8 mouse cellular contexts compared by ENCODE assay signal in the genomic region with DNA sequence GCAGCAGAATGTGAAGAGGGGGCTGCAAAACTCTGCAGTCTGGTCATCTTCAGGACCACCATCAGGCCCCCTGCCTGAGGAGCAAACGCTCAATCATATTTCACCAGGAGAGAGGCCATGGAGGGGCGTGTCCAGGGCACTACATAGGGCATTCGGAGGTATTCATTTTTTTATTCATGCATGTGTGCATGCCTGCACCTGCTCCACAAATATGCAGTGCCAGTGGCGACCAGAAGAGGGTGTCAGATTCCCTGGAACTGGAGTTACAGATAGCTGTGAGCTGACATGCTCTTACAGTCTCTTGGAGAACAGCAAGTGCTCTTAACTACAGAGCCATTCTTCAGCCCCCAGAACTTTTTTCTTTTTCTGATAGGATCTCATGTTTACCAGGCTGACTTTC. TPM values are rescaled to one million over a fixed set of nuclear protein-coding genes. Genes with fewer than 3 reads are reported as not detected.
DNase-seq lines count a peak whose midpoint lies in the region; ATAC-seq and TF ChIP-seq lines count a peak whose summit lies in the region.

No protein-coding gene starts in this region.

- no peak overlapping the region for H3K4me2 ChIP-seq in heart, embryonic 14.5 days (ENCODE audit: low read length)
- no peak overlapping the region for H3K4me2 ChIP-seq in embryonic facial prominence, embryonic 14.5 days (ENCODE audit: low read depth, low read length)
- H3K4me2 ChIP-seq in hindbrain, postnatal 0 days (ENCODE audit: low read depth, low read length): no peak overlapping the region
- H3K4me2 ChIP-seq in midbrain, embryonic 14.5 days (ENCODE audit: low read length): no peak overlapping the region

- ATAC-seq in heart, embryonic 14.5 days (ENCODE audit: insufficient number of reproducible peaks, insufficient read depth, low FRiP score, low read depth): 0 out of 2 replicates have a peak, but pooled peaks have one; percentile 35
- ATAC-seq in embryonic facial prominence, embryonic 14.5 days (ENCODE audit: low read depth): no peak
- ATAC-seq in hindbrain, postnatal 0 days: peak; percentile 81
- ATAC-seq in midbrain, embryonic 14.5 days (ENCODE audit: low FRiP score, low TSS enrichment): peak; percentile 62

- H3K27me3 ChIP-seq in heart, embryonic 14.5 days (ENCODE audit: control insufficient read depth, insufficient read depth, low read length): no peaks in the 10 kb centered on the region
- no peaks in the 10 kb centered on the region for H3K27me3 ChIP-seq in embryonic facial prominence, embryonic 14.5 days (replicated peaks; ENCODE audit: control insufficient read depth, insufficient read depth, low read length)
- no peaks in the 10 kb centered on the region for H3K27me3 ChIP-seq in hindbrain, postnatal 0 days (ENCODE audit: insufficient read depth, low read length)
- no peaks in the 10 kb centered on the region for H3K27me3 ChIP-seq in midbrain, embryonic 14.5 days (ENCODE audit: control insufficient read depth, insufficient read depth, low read length)

- no peaks in the 10 kb centered on the region for H3K9me3 ChIP-seq in heart, embryonic 14.5 days (ENCODE audit: control insufficient read depth, low read length)
- no peaks in the 10 kb centered on the region for H3K9me3 ChIP-seq in embryonic facial prominence, embryonic 14.5 days (ENCODE audit: control insufficient read depth, low read length)
- no peaks in the 10 kb centered on the region for H3K9me3 ChIP-seq in hindbrain, postnatal 0 days (ENCODE audit: low read length)
- H3K9me3 ChIP-seq in midbrain, embryonic 14.5 days (ENCODE audit: control insufficient read depth, low read length): peaks cover 3% of the 10 kb centered on the region; the same call in 1 of the 2 replicates

- no peak overlapping the region for H3K4me3 ChIP-seq in heart, embryonic 14.5 days (ENCODE audit: control insufficient read depth in 1 of 2, insufficient read depth in 1 of 2, low read depth in 1 of 2, low read length in 2 of 2)
- no peak overlapping the region for H3K4me3 ChIP-seq in embryonic facial prominence, embryonic 14.5 days (ENCODE audit: low read depth, low read length)
- no peak overlapping the region for H3K4me3 ChIP-seq in hindbrain, postnatal 0 days (ENCODE audit: low read length)
- no peak overlapping the region for H3K4me3 ChIP-seq in midbrain, embryonic 14.5 days (replicated peaks; ENCODE audit: low read depth, low read length)

- intact Hi-C loops in left cerebral cortex, postnatal 36 days (cut with DNase I): no loop called here

- H3K9ac ChIP-seq in heart, embryonic 14.5 days (ENCODE audit: low read length): no peak overlapping the region
- H3K9ac ChIP-seq in embryonic facial prominence, embryonic 14.5 days (ENCODE audit: low read depth, low read length): no peak overlapping the region
- no peak overlapping the region for H3K9ac ChIP-seq in hindbrain, postnatal 0 days (replicated peaks; ENCODE audit: low read length)
- no peak overlapping the region for H3K9ac ChIP-seq in midbrain, embryonic 14.5 days (replicated peaks; ENCODE audit: low read length)

- WGBS in heart, embryonic 14.5 days: 35% methylated on average over 4 of the region's 4 CpGs
- WGBS in embryonic facial prominence, embryonic 14.5 days: 33% methylated on average over 4 of the region's 4 CpGs
- WGBS in hindbrain, postnatal 0 days: 22% methylated on average over 4 of the region's 4 CpGs
- 33% methylated on average over 4 of the region's 4 CpGs for WGBS in midbrain, embryonic 14.5 days

- H3K27ac ChIP-seq in heart, embryonic 14.5 days (replicated peaks in 1 of 2; ENCODE audit: control insufficient read depth in 1 of 2, insufficient read depth in 1 of 2, low read depth in 2 of 2, low read length in 2 of 2): no peak overlapping the region
- H3K27ac ChIP-seq in embryonic facial prominence, embryonic 14.5 days (replicated peaks; ENCODE audit: low read depth, low read length): no peak overlapping the region
- no peak overlapping the region for H3K27ac ChIP-seq in hindbrain, postnatal 0 days
- no peak overlapping the region for H3K27ac ChIP-seq in midbrain, embryonic 14.5 days (replicated peaks; ENCODE audit: low read depth, low read length)

- peak; percentile 80 for TF ChIP-seq CTCF in hindbrain, postnatal 0 days (IDR thresholded peaks at IDR 0.05; ENCODE audit: low read depth)

- H3K36me3 ChIP-seq in heart, embryonic 14.5 days (ENCODE audit: control insufficient read depth, insufficient read depth, low read length): no peaks in the 10 kb centered on the region
- H3K36me3 ChIP-seq in embryonic facial prominence, embryonic 14.5 days (ENCODE audit: control insufficient read depth, insufficient read depth, low read length): no peaks in the 10 kb centered on the region
- no peaks in the 10 kb centered on the region for H3K36me3 ChIP-seq in hindbrain, postnatal 0 days (ENCODE audit: insufficient read depth, low read length)
- no peaks in the 10 kb centered on the region for H3K36me3 ChIP-seq in midbrain, embryonic 14.5 days (ENCODE audit: control insufficient read depth, insufficient read depth, low read length)

- DNase-seq in heart, adult 9 months (ENCODE audit: low spot score in 2 of 2): no peak
- peak; percentile 72 for DNase-seq in adrenal gland, postnatal 10 days
- peak; percentile 47 for DNase-seq in embryonic facial prominence, embryonic 14.5 days (ENCODE audit: low spot score)
- peak; percentile 79 for DNase-seq in hindbrain, postnatal 0 days (ENCODE audit: low spot score)
- peak; percentile 49 to 67 for DNase-seq in left cerebral cortex, postnatal 36 days (ENCODE audit: low spot score in 2 of 2)
- DNase-seq in midbrain, embryonic 14.5 days: peak; percentile 84
- peak; percentile 12 to 32 for DNase-seq in thymus, postnatal 10 days (ENCODE audit: low spot score in 2 of 2)

- no peaks in the 10 kb centered on the region for H3K4me1 ChIP-seq in heart, embryonic 14.5 days (ENCODE audit: control insufficient read depth in 2 of 2, insufficient read depth in 2 of 2, low read length in 2 of 2)
- H3K4me1 ChIP-seq in embryonic facial prominence, embryonic 14.5 days (ENCODE audit: control insufficient read depth, insufficient read depth, low read length): no peaks in the 10 kb centered on the region
- 0 out of 2 replicates have a peak, but pooled peaks cover 3% of the 10 kb centered on the region for H3K4me1 ChIP-seq in hindbrain, postnatal 0 days (ENCODE audit: insufficient read depth, low read length)
- H3K4me1 ChIP-seq in midbrain, embryonic 14.5 days (ENCODE audit: control insufficient read depth, insufficient read depth, low read length): no peaks in the 10 kb centered on the region

RNA-seq across cellular contexts. Expression of a gene that starts 56.4 kb away (rescaled TPM):
- polyA plus RNA-seq in heart, embryonic 14.5 days (2014; fragmentation: Nextera tagmentation; extraction: Ambion mirVana): not detected in 2 replicates
- total RNA-seq in adrenal gland, postnatal 10 days (2021): not detected
- not detected in 2 replicates for polyA plus RNA-seq in embryonic facial prominence, embryonic 14.5 days (2014; fragmentation: Nextera tagmentation; extraction: Ambion mirVana)
- 2.1 and 2.4 TPM in 2 replicates for total RNA-seq in hindbrain, postnatal 0 days (2014; rRNA removed)
- polyA plus RNA-seq in hindbrain, postnatal 0 days (2015; fragmentation: Nextera tagmentation; extraction: Ambion mirVana): 0.64 and 0.90 TPM in 2 replicates
- total RNA-seq in left cerebral cortex, postnatal 36 days (2021): 1 to 10 TPM; 7.8 to 7.9 TPM
- polyA plus RNA-seq in midbrain, embryonic 14.5 days (2014; fragmentation: Nextera tagmentation; extraction: Ambion mirVana): 3.5 and 4.3 TPM in 2 replicates

Comparison
In these comparisons a context has a peak if more than half of its experiments do, and no peak if none do; other contexts are left out.
1. DNase-seq: peak in adrenal gland, postnatal 10 days (single experiment), embryonic facial prominence, embryonic 14.5 days (single experiment), hindbrain, postnatal 0 days (single experiment), left cerebral cortex, postnatal 36 days (2 of 2), midbrain, embryonic 14.5 days (single experiment) and thymus, postnatal 10 days (2 of 2); none in heart, adult 9 months (0 of 2).